Mouse (Mus musculus) limb, embryonic 11.5 days (tissue): Measurements from ENCODE around the gene Gdap1l1. TPM values are rescaled to one million over a fixed set of nuclear protein-coding genes. Genes with fewer than 3 reads are reported as not detected.

Source experiments
- ATAC-seq: fragments of 200-750 bp; cut with Nextera tagmentation; 2 replicates; pipeline ENCODE4 v1.8.0; 2017; ENCODE audit warnings: low read depth; ENCODE audit not compliant: insufficient number of reproducible peaks, low FRiP score, low TSS enrichment
- DNase-seq: peaks from one replicate; pipeline ENCODE4 v3.0.0-alpha.2; 2015; ENCODE audit warnings: low spot score
- H3K27ac ChIP-seq: fragments of 300-500 bp; sonication (generic); replicated peaks from 2 replicates; pipeline ENCODE4 v1.5.1; 2014; ENCODE audit warnings: low read depth, mild to moderate bottlenecking, low read length
- H3K27me3 ChIP-seq: fragments of 300-500 bp; sonication (generic); 2 replicates; pipeline ENCODE4 v1.6.1; 2014; ENCODE audit warnings: mild to moderate bottlenecking, low read length, mixed read lengths; ENCODE audit not compliant: control insufficient read depth, insufficient read depth
- H3K36me3 ChIP-seq: fragments of 300-500 bp; sonication (generic); 2 replicates; pipeline ENCODE4 v1.6.1; 2014; ENCODE audit warnings: mild to moderate bottlenecking, low read length, moderate library complexity, mixed read lengths; ENCODE audit not compliant: control insufficient read depth, insufficient read depth
- H3K4me1 ChIP-seq: fragments of 300-500 bp; sonication (generic); 2 replicates; pipeline ENCODE4 v1.6.1; 2014; ENCODE audit warnings: low read length, mixed read lengths; ENCODE audit not compliant: control insufficient read depth, insufficient read depth
- H3K4me2 ChIP-seq: fragments of 300-500 bp; sonication (generic); 2 replicates; pipeline ENCODE4 v1.6.1; 2014; ENCODE audit warnings: low read depth, mild to moderate bottlenecking, moderate library complexity; ENCODE audit not compliant: severe bottlenecking
- H3K4me3 ChIP-seq: fragments of 300-500 bp; sonication (generic); 2 replicates; pipeline ENCODE4 v1.5.1; 2014; ENCODE audit warnings: low read depth, low read length
- H3K9ac ChIP-seq: fragments of 300-500 bp; sonication (generic); 2 replicates; pipeline ENCODE4 v1.6.1; 2014; ENCODE audit warnings: mild to moderate bottlenecking, low read length
- H3K9me3 ChIP-seq: fragments of 300-500 bp; sonication (generic); 2 replicates; pipeline ENCODE4 v1.6.1; 2016; ENCODE audit warnings: low read length; ENCODE audit not compliant: control insufficient read depth
- WGBS: fragments of 180-500 bp; shearing (Covaris S2); extraction: QIAGEN DNeasy Blood & Tissue Kit; methylation state at CpG from one replicate; pipeline ENCODE4 v1.1.7; 2014; 5-methylcytosine and 5-hydroxymethylcytosine counted together
- polyA plus RNA-seq: library from polyadenylated mRNA; unstranded; fragments of >200 nt; fragmentation: Nextera tagmentation; extraction: Ambion mirVana; gene quantifications from 2 replicates; pipeline ENCODE4 v1.2.1, GENCODE M21; 2014

Gdap1l1 gene
- 0.28 and 0.51 TPM in 2 replicates for polyA plus RNA-seq

GRCm38 (mm10) chr2:163438246-163438618 lies at the start of gene Gdap1l1:
TSS of gene Gdap1l1 (plus strand) at chr2:163438476.
- Histone ChIP-seq H3K4me3 (peak within 1 kb of the TSS; percentile 15; the same call in 1 of the 2 replicates), H3K36me3 (no peaks in the 10 kb centered on the region), H3K27ac (no peak within 1 kb of the TSS), H3K9ac (no peak within 1 kb of the TSS), H3K9me3 (no peaks in the 10 kb centered on the region), H3K27me3 (peaks cover 21% of the 10 kb centered on the region), H3K4me1 (peaks cover 2% of the 10 kb centered on the region; the same call in 1 of the 2 replicates), H3K4me2 (peak within 1 kb of the TSS; percentile 27; the same call in 1 of the 2 replicates)
- no peak for ATAC-seq
- no peak for DNase-seq
- WGBS, result 3% methylated on average over 6 of the region's 18 CpGs

GRCm38 (mm10) chr2:163392436-163392835 lies 45.8 kb upstream of the Gdap1l1 start:
- no peak for DNase-seq
- ATAC-seq, result no peak

DNA sequence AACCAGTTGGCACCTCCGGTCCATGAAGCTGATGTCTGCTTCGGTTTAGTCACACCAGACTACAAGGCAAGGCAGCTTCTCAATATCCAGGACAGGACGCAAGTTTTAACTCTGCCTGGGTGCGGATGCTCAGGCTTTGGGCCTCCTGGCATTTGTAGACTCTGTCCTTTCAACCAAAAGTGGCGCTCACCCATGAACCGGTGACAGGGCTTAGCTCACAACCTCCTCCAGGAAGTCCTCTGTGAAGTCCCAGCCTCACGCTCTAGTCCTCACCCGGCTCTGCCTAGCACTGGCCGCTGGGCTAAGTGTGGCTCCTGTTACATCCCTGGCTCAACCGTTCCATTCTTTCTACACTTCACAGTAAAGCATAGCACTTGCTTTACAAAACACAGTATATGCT lies 45.0 kb upstream of the Gdap1l1 start:
- Histone ChIP-seq H3K4me1 (peaks cover 8% of the 10 kb centered on the region; the same call in 1 of the 2 replicates), H3K4me2 (no peak overlapping the region), H3K27me3 (no peaks in the 10 kb centered on the region), H3K9me3 (no peaks in the 10 kb centered on the region), H3K27ac (no peak overlapping the region), H3K4me3 (no peak overlapping the region), H3K36me3 (no peaks in the 10 kb centered on the region), H3K9ac (no peak overlapping the region)
- no peak for DNase-seq
- WGBS, result 93% methylated on average over 10 of the region's 10 CpGs
- no peak for ATAC-seq

More at GRCm38 (mm10) chr2:163392436-163392835, 45.8 kb upstream of the Gdap1l1 start:
- Histone ChIP-seq H3K4me3 (no peak overlapping the region), H3K9me3 (no peaks in the 10 kb centered on the region), H3K4me1 (peaks cover under 1% of the 10 kb centered on the region; the same call in 1 of the 2 replicates), H3K9ac (no peak overlapping the region), H3K36me3 (no peaks in the 10 kb centered on the region), H3K4me2 (no peak overlapping the region), H3K27me3 (no peaks in the 10 kb centered on the region), H3K27ac (no peak overlapping the region)
- 78% methylated on average over 6 of the region's 6 CpGs for WGBS

DNA sequence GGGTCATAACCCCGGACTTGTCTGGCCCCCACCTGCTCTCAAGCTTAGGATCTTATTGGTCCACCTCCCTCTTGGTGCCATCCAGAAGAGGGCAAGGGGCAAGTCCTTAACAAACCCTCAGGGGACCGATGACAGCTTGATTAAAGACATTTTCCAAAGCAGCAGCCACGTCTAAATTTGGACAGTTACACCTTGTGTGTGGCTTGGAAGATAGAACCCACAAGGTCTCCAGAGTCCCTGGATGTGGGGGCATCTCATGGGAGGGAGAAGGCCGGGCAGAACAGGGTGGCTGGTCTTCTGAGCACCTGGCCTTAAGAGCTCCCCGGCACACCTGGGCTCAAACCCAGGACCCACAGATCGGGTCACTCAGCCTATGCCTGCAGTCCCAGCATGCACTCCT lies 44.3 kb upstream of the Gdap1l1 start:
- no peak overlapping the region for H3K9ac ChIP-seq
- H3K4me1 ChIP-seq, result peaks cover 11% of the 10 kb centered on the region; the same call in 1 of the 2 replicates
- H3K4me2 ChIP-seq, result no peak overlapping the region
- no peaks in the 10 kb centered on the region for H3K9me3 ChIP-seq
- H3K27ac ChIP-seq, result no peak overlapping the region
- ATAC-seq (no peak), DNase-seq (no peak)
- no peaks in the 10 kb centered on the region for H3K36me3 ChIP-seq
- H3K4me3 ChIP-seq, result no peak overlapping the region
- 65% methylated on average over 6 of the region's 6 CpGs for WGBS
- no peaks in the 10 kb centered on the region for H3K27me3 ChIP-seq

DNA sequence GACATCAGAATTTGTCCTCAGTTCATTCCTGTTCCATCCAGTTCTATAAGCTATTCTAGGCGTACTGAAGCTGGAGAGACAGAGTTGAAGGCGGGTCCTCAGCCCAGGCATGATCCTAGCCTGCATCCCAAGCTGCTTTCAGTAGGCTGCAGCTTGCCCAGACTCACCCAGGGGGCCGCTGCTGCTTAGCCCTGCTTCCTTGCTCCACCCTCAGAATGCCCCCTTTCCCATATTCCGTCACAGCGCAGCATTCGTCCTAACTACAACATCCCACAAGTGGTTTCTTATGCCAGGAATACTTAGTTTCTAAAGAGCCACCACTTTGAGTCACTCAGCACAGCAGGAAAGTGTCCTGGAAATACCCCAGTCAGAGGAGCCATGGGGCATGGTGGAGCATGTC lies 43.3 kb upstream of the Gdap1l1 start:
- no peak overlapping the region for H3K27ac ChIP-seq
- no peaks in the 10 kb centered on the region for H3K9me3 ChIP-seq
- H3K36me3 ChIP-seq, result no peaks in the 10 kb centered on the region
- DNase-seq (no peak), ATAC-seq (no peak)
- WGBS, result 76% methylated on average over 6 of the region's 6 CpGs
- H3K4me3 ChIP-seq, result no peak overlapping the region
- peaks cover 11% of the 10 kb centered on the region; the same call in 1 of the 2 replicates for H3K4me1 ChIP-seq
- no peak overlapping the region for H3K9ac ChIP-seq
- H3K27me3 ChIP-seq, result no peaks in the 10 kb centered on the region
- no peak overlapping the region for H3K4me2 ChIP-seq

- Histone ChIP-seq H3K4me2 (peak overlapping the region; percentile 37; the same call in 1 of the 2 replicates), H3K27me3 (no peaks in the 10 kb centered on the region), H3K9me3 (no peaks in the 10 kb centered on the region), H3K36me3 (no peaks in the 10 kb centered on the region), H3K4me3 (no peak overlapping the region), H3K27ac (no peak overlapping the region), H3K4me1 (peaks cover 11% of the 10 kb centered on the region; the same call in 1 of the 2 replicates), H3K9ac (no peak overlapping the region)
- DNase-seq (no peak), ATAC-seq (no peak)
- WGBS, result 92% methylated on average over 19 of the region's 19 CpGs
Observed at GRCm38 (mm10) chr2:163397071-163397470, 41.2 kb upstream of the Gdap1l1 start.

GRCm38 (mm10) chr2:163397905-163398304 lies 40.4 kb upstream of the Gdap1l1 start, which contains the start of gene Jph2:
TSS of gene Jph2 (minus strand) at chr2:163397993.
- DNase-seq (peak; percentile 71), ATAC-seq (peak; percentile 75)
- peaks cover 11% of the 10 kb centered on the region; the same call in 1 of the 2 replicates for H3K4me1 ChIP-seq
- H3K9ac ChIP-seq, result peak within 1 kb of the TSS; percentile 48; the same call in 1 of the 2 replicates
- H3K9me3 ChIP-seq, result no peaks in the 10 kb centered on the region
- peak within 1 kb of the TSS; percentile 37 for H3K4me2 ChIP-seq
- H3K4me3 ChIP-seq, result peak within 1 kb of the TSS; percentile 6; the same call in 1 of the 2 replicates
- no peak within 1 kb of the TSS for H3K27ac ChIP-seq
- WGBS, result 9% methylated on average over 10 of the region's 10 CpGs
- no peaks in the 10 kb centered on the region for H3K36me3 ChIP-seq
- no peaks in the 10 kb centered on the region for H3K27me3 ChIP-seq

DNA sequence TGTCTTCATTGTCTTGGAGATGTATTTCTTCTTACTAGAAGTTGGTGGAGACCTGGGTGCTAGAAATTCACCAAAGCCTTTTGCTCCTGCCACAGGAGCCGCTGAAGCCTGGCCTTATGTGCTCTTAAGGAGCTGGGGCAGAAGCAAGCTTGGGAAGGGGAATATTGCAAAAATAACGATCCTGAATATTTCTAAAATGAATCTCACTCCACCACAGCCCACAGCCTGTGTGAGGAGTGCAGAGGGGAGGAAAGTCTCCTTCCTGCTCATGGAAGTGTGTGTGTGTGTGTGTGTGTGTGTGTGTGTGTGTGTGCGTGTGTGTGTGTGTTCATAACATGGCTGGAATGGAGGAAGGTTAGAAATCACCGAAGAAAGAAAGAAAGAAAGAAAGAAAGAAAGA lies 39.5 kb upstream of the Gdap1l1 start:
- 91% methylated on average over 4 of the region's 4 CpGs for WGBS
- Histone ChIP-seq H3K4me1 (peaks cover 11% of the 10 kb centered on the region; the same call in 1 of the 2 replicates), H3K27me3 (no peaks in the 10 kb centered on the region), H3K9me3 (no peaks in the 10 kb centered on the region), H3K9ac (no peak overlapping the region), H3K36me3 (no peaks in the 10 kb centered on the region), H3K4me3 (no peak overlapping the region), H3K27ac (no peak overlapping the region), H3K4me2 (no peak overlapping the region)
- no peak for ATAC-seq
- DNase-seq, result no peak

DNA sequence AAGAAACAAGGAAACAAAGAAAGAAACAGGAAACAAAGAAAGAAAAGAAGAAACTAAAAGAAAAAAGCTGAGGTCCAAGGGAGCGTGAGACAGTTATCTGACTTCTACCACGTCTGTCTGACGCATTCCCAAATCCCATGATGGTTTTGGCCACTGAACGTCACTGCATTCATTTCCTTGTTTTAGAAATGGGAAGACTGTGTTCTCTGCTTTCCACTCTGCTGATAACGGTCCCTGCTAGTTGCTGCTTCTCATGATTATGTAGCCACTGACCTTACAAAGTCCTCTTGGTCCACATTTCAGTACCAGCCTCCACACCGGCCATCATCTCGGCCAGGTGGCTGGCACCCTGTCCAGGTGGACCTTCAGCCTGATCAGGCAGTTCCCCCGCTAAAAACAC lies 39.1 kb upstream of the Gdap1l1 start:
- Histone ChIP-seq H3K36me3 (no peaks in the 10 kb centered on the region), H3K4me3 (no peak overlapping the region), H3K4me1 (peaks cover 11% of the 10 kb centered on the region; the same call in 1 of the 2 replicates), H3K27me3 (no peaks in the 10 kb centered on the region), H3K27ac (no peak overlapping the region), H3K9ac (no peak overlapping the region), H3K9me3 (no peaks in the 10 kb centered on the region), H3K4me2 (no peak overlapping the region)
- ATAC-seq, result no peak
- no peak for DNase-seq
- 86% methylated on average over 8 of the region's 8 CpGs for WGBS
